Mouse (Mus musculus) ES-E14 (cell line): ENCODE results near the gene B230217C12Rik.

Experiments used
- CHD2 ChIP-seq: IDR thresholded peaks from 2 replicates; pipeline ENCODE4 v1.6.1; 2014; ENCODE audit warnings: mild to moderate bottlenecking, low read depth, low read length, inconsistent platforms
- HCFC1 ChIP-seq: IDR thresholded peaks from 2 replicates; pipeline ENCODE4 v1.6.1; 2012; ENCODE audit warnings: low read length, inconsistent platforms, borderline replicate concordance; ENCODE audit not compliant: insufficient read depth
- MAFK ChIP-seq: IDR thresholded peaks from 2 replicates; pipeline ENCODE4 v1.6.1; 2014; ENCODE audit warnings: mild to moderate bottlenecking, low read depth, low read length, inconsistent platforms; ENCODE audit not compliant: insufficient read depth
- ZC3H11A ChIP-seq: IDR thresholded peaks from 2 replicates; pipeline ENCODE4 v1.6.1; 2012; ENCODE audit warnings: low read depth, mild to moderate bottlenecking, inconsistent platforms, low read length, borderline replicate concordance
- ZNF384 ChIP-seq: IDR thresholded peaks from 2 replicates; pipeline ENCODE4 v1.6.1; 2012; ENCODE audit warnings: low read depth, low read length, inconsistent platforms

GRCm38 (mm10) chr11:97884601-97885185, 44.1 kb downstream of the B230217C12Rik start:
- TF ChIP-seq CHD2 (no peak), MAFK (no peak), ZC3H11A (no peak), ZNF384 (no peak), HCFC1 (no peak)
